Mouse (Mus musculus) MEL (cell line): ENCODE data around the gene Casz1. TPM values are rescaled to one million over a fixed set of nuclear protein-coding genes. Genes with fewer than 3 reads are reported as not detected.
A peak's percentile ranks its signal among the peaks of the same experiment; 100 is the strongest.

Experiments
- DNase-seq: peaks from one replicate; pipeline ENCODE4 v3.0.0; 2011; ENCODE audit warnings: low read depth, low spot score
- H3K27ac ChIP-seq: 2 replicates; pipeline ENCODE4 v1.5.1; 2012; ENCODE audit warnings: low read depth, mild to moderate bottlenecking, control low read depth, low read length, moderate library complexity; ENCODE audit not compliant: control insufficient read depth
- H3K27me3 ChIP-seq, 2 experiments: fragments of 150-350 bp in 1 of 2; sonication (generic) in 1 of 2; 2 replicates each; pipeline ENCODE4 v1.6.1; 2012; ENCODE audit warnings: low read length in 2 of 2, mild to moderate bottlenecking in 2 of 2, improper control_type of control experiment in 1 of 2, moderate library complexity in 1 of 2; ENCODE audit not compliant: insufficient read depth in 2 of 2, control insufficient read depth in 1 of 2
- H3K36me3 ChIP-seq, 2 experiments: 2 replicates each; pipeline ENCODE4 v1.6.1; 2012 to 2014; ENCODE audit warnings: low read length in 2 of 2, improper control_type of control experiment in 1 of 2, inconsistent platforms in 1 of 2, mild to moderate bottlenecking in 1 of 2; ENCODE audit not compliant: insufficient read depth in 2 of 2, control insufficient read depth in 1 of 2
- H3K4me1 ChIP-seq, 2 experiments: fragments of 150-350 bp in 1 of 2; sonication (generic) in 1 of 2; 2 replicates each; pipeline ENCODE4 v1.6.1; 2012; ENCODE audit warnings: low read length in 2 of 2, improper control_type of control experiment in 1 of 2, mild to moderate bottlenecking in 1 of 2; ENCODE audit not compliant: insufficient read depth in 2 of 2, control insufficient read depth in 1 of 2
- H3K4me3 ChIP-seq, 2 experiments: fragments of 150-350 bp in 1 of 2; sonication (generic) in 1 of 2; 2 replicates each; pipeline ENCODE4 v1.5.1; 2012; ENCODE audit warnings: low read depth in 2 of 2, low read length in 2 of 2, mild to moderate bottlenecking in 2 of 2, moderate library complexity in 2 of 2, control low read depth in 1 of 2, improper control_type of control experiment in 1 of 2; ENCODE audit not compliant: control insufficient read depth in 1 of 2, insufficient read depth in 1 of 2
- H3K79me2 ChIP-seq: 2 replicates; pipeline ENCODE4 v1.6.1; 2012; ENCODE audit warnings: mild to moderate bottlenecking, low read length, moderate library complexity; ENCODE audit not compliant: control insufficient read depth, poor library complexity, insufficient read depth
- H3K9ac ChIP-seq: 2 replicates; pipeline ENCODE4 v1.6.1; 2012; ENCODE audit warnings: low read depth, mild to moderate bottlenecking, control low read depth, low read length, moderate library complexity; ENCODE audit not compliant: control insufficient read depth, poor library complexity, severe bottlenecking
- H3K9me3 ChIP-seq: fragments of 150-350 bp; sonication (generic); replicated peaks from 2 replicates; pipeline ENCODE4 v1.6.1; 2012; ENCODE audit warnings: mild to moderate bottlenecking, low read length, improper control_type of control experiment, moderate library complexity; ENCODE audit not compliant: insufficient read depth
- CHD2 ChIP-seq: IDR thresholded peaks from 2 replicates; pipeline ENCODE4 v1.6.1; 2011; ENCODE audit warnings: low read length, improper control_type of control experiment
- E2F4 ChIP-seq: IDR thresholded peaks from 2 replicates; pipeline ENCODE4 v1.6.1; 2011; ENCODE audit warnings: low read depth, low read length, improper control_type of control experiment, borderline replicate concordance
- ELF1 ChIP-seq: IDR thresholded peaks from 2 replicates; pipeline ENCODE4 v1.6.1; 2014; ENCODE audit warnings: low read depth, mild to moderate bottlenecking, inconsistent platforms, low read length, improper control_type of control experiment, moderate library complexity
- ETS1 ChIP-seq: IDR thresholded peaks from 2 replicates; pipeline ENCODE4 v1.6.1; 2012; ENCODE audit warnings: low read depth, mild to moderate bottlenecking, inconsistent platforms, low read length, improper control_type of control experiment, moderate library complexity
- GATA1 ChIP-seq: IDR thresholded peaks from 2 replicates; pipeline ENCODE4 v1.6.1; 2011; ENCODE audit warnings: low read depth, low read length, improper control_type of control experiment
- HCFC1 ChIP-seq: IDR thresholded peaks from 2 replicates; pipeline ENCODE4 v1.6.1; 2012; ENCODE audit warnings: low read depth, mild to moderate bottlenecking, inconsistent platforms, low read length, improper control_type of control experiment, moderate library complexity
- JUND ChIP-seq: IDR thresholded peaks from 2 replicates; pipeline ENCODE4 v1.6.1; 2011; ENCODE audit warnings: low read depth, mild to moderate bottlenecking, improper control_type of control experiment, low read length
- KAT2A ChIP-seq: conservative IDR thresholded peaks from 2 replicates; pipeline ENCODE4 v1.6.1; 2012; ENCODE audit warnings: low read depth, low read length, improper control_type of control experiment, inconsistent platforms
- MAX ChIP-seq: IDR thresholded peaks from 2 replicates; pipeline ENCODE4 v1.6.1; 2011; ENCODE audit warnings: low read length, improper control_type of control experiment
- MAZ ChIP-seq: IDR thresholded peaks from 2 replicates; pipeline ENCODE4 v1.6.1; 2012; ENCODE audit warnings: low read depth, mild to moderate bottlenecking, inconsistent platforms, low read length, improper control_type of control experiment
- MYC ChIP-seq: IDR thresholded peaks from 2 replicates; pipeline ENCODE4 v1.6.1; 2011; ENCODE audit warnings: low read depth, mild to moderate bottlenecking, low read length, improper control_type of control experiment, moderate library complexity
- NELFE ChIP-seq: IDR thresholded peaks from 2 replicates; pipeline ENCODE4 v1.6.1; 2011; ENCODE audit warnings: low read depth, low read length, improper control_type of control experiment
- NRF1 ChIP-seq: IDR thresholded peaks from 2 replicates; pipeline ENCODE4 v1.6.1; 2014; ENCODE audit warnings: low read depth, mild to moderate bottlenecking, inconsistent platforms, low read length, improper control_type of control experiment, moderate library complexity; ENCODE audit not compliant: poor library complexity, insufficient read depth, severe bottlenecking
- POLR2A ChIP-seq, 2 experiments: IDR thresholded peaks; 2 replicates each; pipeline ENCODE4 v1.6.1; 2011 to 2012; ENCODE audit warnings: low read length in 2 of 2, mild to moderate bottlenecking in 2 of 2, control low read depth in 1 of 2, improper control_type of control experiment in 1 of 2, low read depth in 1 of 2, moderate library complexity in 1 of 2; ENCODE audit not compliant: control insufficient read depth in 1 of 2, insufficient read depth in 1 of 2, poor library complexity in 1 of 2
- POLR2AphosphoS5 ChIP-seq: IDR thresholded peaks from 2 replicates; pipeline ENCODE4 v1.6.1; 2012; ENCODE audit warnings: low read depth, borderline replicate concordance, mild to moderate bottlenecking, inconsistent platforms, low read length, moderate library complexity, mixed read lengths
- SMC3 ChIP-seq: IDR thresholded peaks from 2 replicates; pipeline ENCODE4 v1.6.1; 2011; ENCODE audit warnings: low read depth, low read length, improper control_type of control experiment
- TBP ChIP-seq: IDR thresholded peaks from 2 replicates; pipeline ENCODE4 v1.8.0; 2011; ENCODE audit warnings: low read depth, low read length, improper control_type of control experiment
- TCF12 ChIP-seq: IDR thresholded peaks from 2 replicates; pipeline ENCODE4 v1.6.1; 2014; ENCODE audit warnings: low read depth, mild to moderate bottlenecking, inconsistent platforms, low read length, improper control_type of control experiment, moderate library complexity
- USF1 ChIP-seq: IDR thresholded peaks from 2 replicates; pipeline ENCODE4 v1.6.1; 2014; ENCODE audit warnings: low read depth, mild to moderate bottlenecking, inconsistent platforms, low read length, improper control_type of control experiment, moderate library complexity
- USF2 ChIP-seq, 2 experiments: IDR thresholded peaks; 2 replicates each; pipeline ENCODE4 v1.6.1; 2011 to 2012; ENCODE audit warnings: improper control_type of control experiment in 2 of 2, low read length in 2 of 2, borderline replicate concordance in 1 of 2, inconsistent platforms in 1 of 2, low read depth in 1 of 2, mild to moderate bottlenecking in 1 of 2; ENCODE audit not compliant: insufficient read depth in 1 of 2
- ZC3H11A ChIP-seq: IDR thresholded peaks from 2 replicates; pipeline ENCODE4 v1.6.1; 2012; ENCODE audit warnings: low read depth, mild to moderate bottlenecking, inconsistent platforms, low read length, improper control_type of control experiment
- ZNF384 ChIP-seq: IDR thresholded peaks from 2 replicates; pipeline ENCODE4 v1.6.1; 2012; ENCODE audit warnings: low read depth, mild to moderate bottlenecking, inconsistent platforms, low read length, improper control_type of control experiment
- polyA plus RNA-seq, 2 experiments: library from polyadenylated mRNA; stranded (reverse) in 1 of 2; unstranded in 1 of 2; fragments of >175 nt in 1 of 2; fragments of >200 nt in 1 of 2; gene quantifications; 2 replicates each; pipeline versions ENCODE4 v1.2.1 to v1.2.4; 2012; ENCODE audit warnings: low replicate concordance in 2 of 2, low read depth in 1 of 2; ENCODE audit not compliant: insufficient read length in 2 of 2, insufficient read depth in 1 of 2, missing spikeins in 1 of 2
- total RNA-seq: library from RNA; depleted of rRNA; stranded (reverse); fragments of 300-350 nt; gene quantifications from 2 replicates; pipeline ENCODE4 v1.2.3, GENCODE M21; 2012

The Casz1 gene
- total and polyA plus RNA-seq, 3 experiments, result 1.3 to 3.2 TPM; not detected in 1

DNA sequence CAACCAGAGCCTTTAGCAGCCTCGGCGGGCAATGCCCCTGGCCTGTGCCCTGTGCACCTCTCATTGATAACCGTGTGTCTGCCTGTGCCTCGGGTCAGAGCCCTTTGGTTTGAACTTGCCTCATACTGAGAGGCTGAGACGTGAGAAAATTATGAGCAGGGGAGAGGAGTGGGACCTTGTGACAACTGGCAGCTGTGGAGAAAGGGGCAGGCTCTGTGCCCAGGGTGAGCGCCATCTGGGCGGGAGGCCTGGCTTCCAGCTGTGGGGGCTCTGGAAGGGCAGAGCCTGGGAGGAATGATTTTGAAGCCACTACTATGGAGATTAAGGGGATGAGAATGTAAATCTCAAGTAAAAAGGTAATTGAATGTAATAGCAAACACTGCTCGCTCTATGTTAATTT lies 19.1 kb downstream of the Casz1 start:
- no peak overlapping the region for H3K4me3 ChIP-seq
- DNase-seq, result no peak
- no peaks in the 10 kb centered on the region; the same call in 1 of the 2 replicates for H3K79me2 ChIP-seq
- H3K27me3 ChIP-seq, result peaks cover 3 to 5% of the 10 kb centered on the region in 2 experiments; a peak in 2 of 4 replicates
- H3K9ac ChIP-seq, result no peak overlapping the region
- H3K4me1 ChIP-seq, result no peaks in the 10 kb centered on the region; a peak in 2 of 4 replicates
- H3K36me3 ChIP-seq, result peaks cover 0 to 2% of the 10 kb centered on the region in 2 experiments; a peak in 1 of 4 replicates
- TF ChIP-seq TCF12 (no peak), ZNF384 (no peak), POLR2AphosphoS5 (no peak), MAZ (no peak), NELFE (no peak)
- TF ChIP-seq, all 39 proteins: peak for 0
- Histone ChIP-seq H3K9me3 (no peaks in the 10 kb centered on the region), H3K27ac (no peak overlapping the region)

GRCm38 (mm10) chr4:148830350-148830749 lies 26.1 kb downstream of the Casz1 start:
- Histone ChIP-seq H3K36me3 (peaks cover 0 to 7% of the 10 kb centered on the region in 2 experiments; a peak in 2 of 4 replicates), H3K79me2 (no peaks in the 10 kb centered on the region; the same call in 1 of the 2 replicates), H3K4me3 (peak overlapping the region; percentile 66 to 74), H3K9me3 (no peaks in the 10 kb centered on the region), H3K4me1 (no peaks in the 10 kb centered on the region; a peak in 2 of 4 replicates), H3K27ac (no peak overlapping the region), H3K27me3 (peaks cover 0 to 2% of the 10 kb centered on the region in 2 experiments; a peak in 1 of 4 replicates), H3K9ac (peak overlapping the region; percentile 67)
- TF ChIP-seq MYC, result no peak
- no peak for TF ChIP-seq ZC3H11A
- TF ChIP-seq GATA1, result no peak
- TF ChIP-seq KAT2A, result no peak
- TF ChIP-seq USF2 (IDR thresholded peaks at IDR 0.05; ENCODE audit: borderline replicate concordance in 1 of 2, insufficient read depth in 1 of 2, low read depth in 1 of 2, low read length in 2 of 2), result peak; percentile 76 to 92
- TF ChIP-seq USF1, result peak; percentile 97
- no peak for TF ChIP-seq SMC3
- TF ChIP-seq POLR2A (IDR thresholded peaks at IDR 0.05; ENCODE audit: control insufficient read depth in 1 of 2, insufficient read depth in 1 of 2, low read depth in 1 of 2, low read length in 2 of 2, poor library complexity in 1 of 2), result peak; percentile 35 to 77; a peak in 2 of 4 replicates
- TF ChIP-seq CHD2, result no peak
- no peak for TF ChIP-seq NRF1
- TF ChIP-seq NELFE, result peak; percentile 57
- peak; percentile 90 for TF ChIP-seq MAX
- TF ChIP-seq ETS1, result no peak
- no peak for TF ChIP-seq E2F4
- peak; percentile 64; the same call in 1 of the 2 replicates for TF ChIP-seq HCFC1
- peak; percentile 49; the same call in 1 of the 2 replicates for TF ChIP-seq ELF1
- TF ChIP-seq TBP, result 0 out of 2 replicates have a peak, but pooled peaks have one; percentile 53
- TF ChIP-seq JUND, result no peak
- peak; percentile 95 for DNase-seq
